Mouse (Mus musculus) forebrain, embryonic 15.5 days (tissue): Measurements from ENCODE around the gene Mfsd4a. TPM values are rescaled to one million over a fixed set of nuclear protein-coding genes. Genes with fewer than 3 reads are reported as not detected.

ENCODE experiments used
- ATAC-seq: fragments of 200-750 bp; cut with Nextera tagmentation; replicated peaks from 2 replicates; pipeline ENCODE4 v1.8.0; 2017; ENCODE audit warnings: mild to moderate bottlenecking, moderate TSS enrichment, moderate library complexity
- H3K27ac ChIP-seq: fragments of 300-500 bp; sonication (generic); replicated peaks from 2 replicates; pipeline ENCODE4 v1.5.1; 2015; ENCODE audit warnings: mild to moderate bottlenecking, inconsistent platforms
- H3K27me3 ChIP-seq: fragments of 300-500 bp; sonication (generic); 2 replicates; pipeline ENCODE4 v1.6.1; 2015; ENCODE audit warnings: inconsistent platforms
- H3K36me3 ChIP-seq: fragments of 300-500 bp; sonication (generic); 2 replicates; pipeline ENCODE4 v1.6.1; 2015; ENCODE audit warnings: mild to moderate bottlenecking, inconsistent platforms
- H3K4me1 ChIP-seq: fragments of 300-500 bp; sonication (generic); 2 replicates; pipeline ENCODE4 v1.6.1; 2015; ENCODE audit warnings: inconsistent platforms
- H3K4me2 ChIP-seq: fragments of 300-500 bp; sonication (generic); replicated peaks from 2 replicates; pipeline ENCODE4 v1.6.1; 2015; ENCODE audit warnings: mild to moderate bottlenecking, inconsistent platforms
- H3K4me3 ChIP-seq: fragments of 300-500 bp; sonication (generic); 2 replicates; pipeline ENCODE4 v1.5.1; 2015; ENCODE audit warnings: mild to moderate bottlenecking, inconsistent platforms
- H3K9ac ChIP-seq: fragments of 300-500 bp; sonication (generic); replicated peaks from 2 replicates; pipeline ENCODE4 v1.6.1; 2015; ENCODE audit warnings: mild to moderate bottlenecking, inconsistent platforms
- H3K9me3 ChIP-seq: fragments of 300-500 bp; sonication (generic); 2 replicates; pipeline ENCODE4 v1.6.1; 2016; ENCODE audit warnings: inconsistent platforms
- WGBS: fragments of 180-500 bp; shearing (Covaris S2); methylation state at CpG from one replicate; pipeline ENCODE4 v1.1.7; 2015; ENCODE audit warnings: mixed read lengths; 5-methylcytosine and 5-hydroxymethylcytosine counted together
- polyA plus RNA-seq: library from polyadenylated mRNA; unstranded; fragments of >200 nt; fragmentation: Nextera tagmentation; extraction: Ambion mirVana; gene quantifications from 2 replicates; pipeline ENCODE4 v1.2.1, GENCODE M21; 2015

Gene Mfsd4a
- polyA plus RNA-seq, 1 experiment from 2014 or later, result 8.9 TPM

DNA sequence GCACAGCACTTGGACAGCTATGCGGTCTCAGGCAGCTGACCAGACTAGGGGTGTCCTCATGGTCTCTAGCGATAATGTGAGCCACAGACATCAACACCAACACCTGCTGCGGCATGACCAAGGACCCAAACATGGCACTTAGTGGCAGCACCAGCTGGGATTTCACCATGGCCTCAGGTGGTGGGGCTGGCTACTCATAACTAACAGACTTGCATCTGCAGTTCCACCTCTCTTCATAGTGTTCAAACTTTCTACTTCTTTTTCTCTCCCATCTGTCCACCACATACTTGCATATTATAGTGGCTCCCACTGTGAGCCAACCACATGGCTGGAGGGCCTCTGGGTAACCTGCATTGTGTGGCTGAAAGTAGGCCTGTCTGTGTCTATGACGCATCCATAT lies 25.4 kb upstream of the Mfsd4a start:
- ATAC-seq, result no peak
- Histone ChIP-seq H3K9me3 (no peaks in the 10 kb centered on the region), H3K4me2 (no peak overlapping the region), H3K36me3 (no peaks in the 10 kb centered on the region), H3K9ac (no peak overlapping the region), H3K27ac (no peak overlapping the region), H3K4me1 (0 out of 2 replicates have a peak, but pooled peaks cover 3% of the 10 kb centered on the region), H3K4me3 (no peak overlapping the region), H3K27me3 (no peaks in the 10 kb centered on the region)
- 95% methylated on average over 4 of the region's 4 CpGs for WGBS

GRCm38 (mm10) chr1:132090266-132090665 lies 22.4 kb upstream of the Mfsd4a start:
- Histone ChIP-seq H3K4me1 (0 out of 2 replicates have a peak, but pooled peaks cover 4% of the 10 kb centered on the region), H3K27me3 (no peaks in the 10 kb centered on the region), H3K4me2 (no peak overlapping the region), H3K9me3 (no peaks in the 10 kb centered on the region), H3K36me3 (no peaks in the 10 kb centered on the region), H3K27ac (no peak overlapping the region), H3K9ac (no peak overlapping the region), H3K4me3 (no peak overlapping the region)
- 32% methylated on average over 4 of the region's 4 CpGs for WGBS
- no peak for ATAC-seq

- H3K4me3 ChIP-seq, result no peak overlapping the region
- no peak overlapping the region for H3K9ac ChIP-seq
- 81% methylated on average over 6 of the region's 6 CpGs for WGBS
- no peaks in the 10 kb centered on the region for H3K9me3 ChIP-seq
- H3K36me3 ChIP-seq, result no peaks in the 10 kb centered on the region
- 0 out of 2 replicates have a peak, but pooled peaks cover 4% of the 10 kb centered on the region for H3K4me1 ChIP-seq
- no peak for ATAC-seq
- no peaks in the 10 kb centered on the region for H3K27me3 ChIP-seq
- no peak overlapping the region for H3K4me2 ChIP-seq
- H3K27ac ChIP-seq, result no peak overlapping the region
Measured at GRCm38 (mm10) chr1:132089767-132090166, 21.9 kb upstream of the Mfsd4a start.

DNA sequence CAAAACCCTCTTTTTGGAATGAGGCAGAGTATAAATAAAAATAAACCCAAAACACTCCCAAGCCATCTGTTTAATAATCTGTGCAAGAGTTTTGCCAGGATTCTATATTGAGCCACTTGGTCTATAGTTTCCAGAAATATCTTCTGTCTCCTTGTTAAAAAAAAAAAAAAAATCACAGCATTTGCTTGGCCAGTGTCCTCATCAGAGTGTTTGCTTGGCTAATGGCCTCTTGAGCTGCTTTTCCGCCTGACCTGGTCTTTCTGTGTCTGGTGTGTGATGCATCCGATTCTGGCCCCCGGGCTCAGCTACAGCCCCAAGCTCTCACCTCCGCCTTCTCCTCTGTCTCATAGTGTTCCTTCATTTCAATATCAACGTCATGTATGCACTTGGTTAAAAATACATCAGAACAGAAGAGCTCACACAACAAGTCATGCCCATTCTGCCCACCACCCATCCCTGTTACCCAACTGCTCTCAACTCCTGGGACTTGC lies 20.4 kb upstream of the Mfsd4a start:
- peak; percentile 32; the same call in 1 of the 2 replicates for ATAC-seq
- Histone ChIP-seq H3K4me1 (0 out of 2 replicates have a peak, but pooled peaks cover 4% of the 10 kb centered on the region), H3K4me2 (no peak overlapping the region), H3K36me3 (no peaks in the 10 kb centered on the region), H3K27ac (peak overlapping the region; percentile 81), H3K9ac (no peak overlapping the region), H3K4me3 (no peak overlapping the region), H3K27me3 (no peaks in the 10 kb centered on the region), H3K9me3 (no peaks in the 10 kb centered on the region)
- 64% methylated on average over 5 of the region's 5 CpGs for WGBS

GRCm38 (mm10) chr1:132085181-132086049 lies 17.6 kb upstream of the Mfsd4a start:
- WGBS, result 62% methylated on average over 7 of the region's 7 CpGs
- H3K27me3 ChIP-seq, result no peaks in the 10 kb centered on the region
- H3K4me2 ChIP-seq, result no peak overlapping the region
- 0 out of 2 replicates have a peak, but pooled peaks cover 4% of the 10 kb centered on the region for H3K4me1 ChIP-seq
- H3K9me3 ChIP-seq, result no peaks in the 10 kb centered on the region
- no peak overlapping the region for H3K27ac ChIP-seq
- no peak overlapping the region for H3K4me3 ChIP-seq
- no peak overlapping the region for H3K9ac ChIP-seq
- no peaks in the 10 kb centered on the region for H3K36me3 ChIP-seq
- ATAC-seq, result no peak

DNA sequence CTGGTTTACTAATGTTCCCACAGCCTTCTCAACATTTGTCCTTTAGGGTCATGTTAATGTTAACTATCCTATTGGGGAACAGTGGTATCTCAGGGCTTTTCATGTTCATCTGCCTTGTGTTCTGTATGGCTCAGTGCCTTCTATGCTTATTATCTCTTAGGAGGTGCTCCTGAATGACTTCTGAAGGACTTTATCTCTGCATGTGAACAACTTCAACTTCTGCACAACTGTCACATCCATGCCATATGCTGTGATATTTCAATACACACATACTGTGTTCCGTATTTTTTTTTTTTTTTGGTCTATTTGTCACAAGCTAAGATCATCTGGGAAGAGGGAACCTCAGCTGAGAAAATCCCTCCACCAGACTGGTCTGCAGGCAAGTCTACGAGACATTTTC lies 10.6 kb upstream of the Mfsd4a start:
- no peak for ATAC-seq
- no peaks in the 10 kb centered on the region for H3K36me3 ChIP-seq
- no peaks in the 10 kb centered on the region for H3K27me3 ChIP-seq
- H3K4me1 ChIP-seq, result no peaks in the 10 kb centered on the region
- WGBS, result 90% methylated on average over 2 of the region's 2 CpGs
- H3K27ac ChIP-seq, result no peak overlapping the region
- no peak overlapping the region for H3K9ac ChIP-seq
- H3K4me3 ChIP-seq, result no peak overlapping the region
- H3K4me2 ChIP-seq, result no peak overlapping the region
- H3K9me3 ChIP-seq, result no peaks in the 10 kb centered on the region

DNA sequence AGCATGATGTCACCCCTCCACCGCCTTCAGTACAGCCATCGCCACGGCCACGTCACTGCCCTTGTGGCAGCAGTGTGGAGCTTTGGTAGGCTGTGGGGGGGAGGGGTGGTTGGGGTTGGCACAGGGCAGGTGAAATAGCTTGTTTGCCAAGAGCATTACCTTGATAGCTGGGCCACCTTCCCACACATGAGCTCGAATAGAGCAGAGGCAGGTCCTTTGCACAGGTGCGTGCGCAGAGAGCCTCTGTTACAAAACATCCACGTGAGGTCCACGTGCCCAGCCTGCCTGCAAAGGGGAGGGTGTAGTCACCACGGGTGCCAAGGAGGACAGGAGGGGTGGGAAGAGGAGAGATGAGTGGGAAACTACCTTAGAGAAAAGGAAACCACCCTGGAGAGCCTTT lies 7.7 kb upstream of the Mfsd4a start:
- Histone ChIP-seq H3K27ac (no peak overlapping the region), H3K9me3 (no peaks in the 10 kb centered on the region)
- no peak for ATAC-seq

GRCm38 (mm10) chr1:132070659-132071058 lies 2.8 kb upstream of the Mfsd4a start:
- H3K9me3 ChIP-seq, result no peaks in the 10 kb centered on the region
- H3K4me2 ChIP-seq, result no peak overlapping the region
- peaks cover 15% of the 10 kb centered on the region for H3K4me1 ChIP-seq
- H3K4me3 ChIP-seq, result no peak overlapping the region
- H3K27ac ChIP-seq, result no peak overlapping the region
- H3K36me3 ChIP-seq, result no peaks in the 10 kb centered on the region
- ATAC-seq, result no peak
- 91% methylated on average over 3 of the region's 3 CpGs for WGBS
- no peak overlapping the region for H3K9ac ChIP-seq
- peaks cover 28% of the 10 kb centered on the region for H3K27me3 ChIP-seq

More for the DNA sequence above, 7.7 kb upstream of the Mfsd4a start:
- H3K27me3 ChIP-seq, result no peaks in the 10 kb centered on the region
- 87% methylated on average over 10 of the region's 10 CpGs for WGBS
- no peak overlapping the region for H3K9ac ChIP-seq
- no peaks in the 10 kb centered on the region for H3K4me1 ChIP-seq
- H3K4me3 ChIP-seq, result no peak overlapping the region
- no peak overlapping the region for H3K4me2 ChIP-seq
- H3K36me3 ChIP-seq, result no peaks in the 10 kb centered on the region

- Histone ChIP-seq H3K4me3 (no peak overlapping the region), H3K36me3 (no peaks in the 10 kb centered on the region), H3K9me3 (no peaks in the 10 kb centered on the region), H3K27ac (no peak overlapping the region), H3K9ac (no peak overlapping the region), H3K27me3 (peaks cover 28% of the 10 kb centered on the region), H3K4me2 (no peak overlapping the region), H3K4me1 (peaks cover 24% of the 10 kb centered on the region)
- no peak for ATAC-seq
- 85% methylated on average over 8 of the region's 8 CpGs for WGBS
Measured at GRCm38 (mm10) chr1:132069436-132069835, 1.6 kb upstream of the Mfsd4a start.

- Histone ChIP-seq H3K9me3 (no peaks in the 10 kb centered on the region), H3K27me3 (peaks cover 28% of the 10 kb centered on the region), H3K4me3 (no peak overlapping the region), H3K4me1 (peaks cover 24% of the 10 kb centered on the region), H3K9ac (no peak overlapping the region), H3K4me2 (no peak overlapping the region), H3K27ac (no peak overlapping the region), H3K36me3 (no peaks in the 10 kb centered on the region)
- 76% methylated on average over 8 of the region's 8 CpGs for WGBS
- no peak for ATAC-seq
Measured at GRCm38 (mm10) chr1:132065475-132066172, 2.2 kb downstream of the Mfsd4a start.

DNA sequence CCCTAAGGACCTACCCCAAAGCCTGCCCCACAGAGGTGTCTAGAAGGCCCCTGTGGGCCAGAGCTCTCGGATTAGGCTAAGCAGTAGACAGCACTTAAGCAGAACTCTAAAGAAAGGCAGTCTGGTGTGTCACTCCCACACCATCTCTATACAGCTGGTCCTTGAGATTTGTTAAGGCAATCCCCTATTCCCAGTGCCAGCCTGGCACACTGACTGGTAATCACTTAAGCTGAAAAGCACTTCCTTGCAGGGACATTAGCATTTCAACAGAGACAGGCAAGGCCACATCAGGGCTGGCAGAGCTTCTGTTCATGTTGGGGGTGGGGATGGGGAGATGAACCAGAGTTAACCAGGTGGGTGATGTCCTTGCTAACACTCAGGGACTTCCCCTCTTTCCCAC lies 2.9 kb downstream of the Mfsd4a start:
- H3K4me3 ChIP-seq, result no peak overlapping the region
- H3K27ac ChIP-seq, result no peak overlapping the region
- no peak overlapping the region for H3K9ac ChIP-seq
- H3K9me3 ChIP-seq, result no peaks in the 10 kb centered on the region
- ATAC-seq, result peak; percentile 59
- no peak overlapping the region for H3K4me2 ChIP-seq
- H3K4me1 ChIP-seq, result peaks cover 24% of the 10 kb centered on the region
- H3K27me3 ChIP-seq, result peaks cover 28% of the 10 kb centered on the region
- H3K36me3 ChIP-seq, result no peaks in the 10 kb centered on the region
- 37% methylated on average over 1 of the region's 1 CpGs for WGBS

DNA sequence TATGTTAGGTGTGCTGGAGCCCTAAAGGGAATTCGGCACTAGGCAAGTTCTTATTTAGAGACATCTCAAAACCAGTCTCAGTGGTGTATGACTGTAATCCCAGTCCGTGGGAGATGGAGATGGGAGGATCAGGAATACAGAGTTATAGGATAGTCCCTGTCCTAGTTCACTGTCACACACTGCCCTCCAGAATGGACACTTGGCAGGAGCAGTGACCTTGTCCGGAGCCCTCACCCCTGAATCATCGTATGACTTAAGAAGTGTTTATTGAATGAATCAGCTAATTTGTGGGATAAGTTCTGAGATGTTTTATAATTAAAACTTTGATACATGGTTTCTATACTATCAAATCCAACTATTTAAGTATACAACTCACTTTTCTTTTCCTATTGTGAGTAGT lies 4.8 kb downstream of the Mfsd4a start:
- Histone ChIP-seq H3K9ac (no peak overlapping the region), H3K27ac (no peak overlapping the region), H3K9me3 (no peaks in the 10 kb centered on the region), H3K4me1 (peaks cover 23% of the 10 kb centered on the region), H3K36me3 (no peaks in the 10 kb centered on the region), H3K27me3 (peaks cover 13% of the 10 kb centered on the region; the same call in 1 of the 2 replicates), H3K4me3 (no peak overlapping the region), H3K4me2 (no peak overlapping the region)
- 92% methylated on average over 4 of the region's 4 CpGs for WGBS
- ATAC-seq, result no peak
